Mouse (Mus musculus): ENCODE measurements around the gene Cdk6. TPM values are rescaled to one million over a fixed set of nuclear protein-coding genes. Genes with fewer than 3 reads are reported as not detected.
"Not testable (repeated sequence)": the region's sequence is repeated elsewhere in the genome, so short reads cannot be mapped to it uniquely, and the experiment has no call there.

Gene Cdk6
- total RNA-seq, 2 experiments from 2014 or later, result 39.0 to 43.4 TPM

DNA sequence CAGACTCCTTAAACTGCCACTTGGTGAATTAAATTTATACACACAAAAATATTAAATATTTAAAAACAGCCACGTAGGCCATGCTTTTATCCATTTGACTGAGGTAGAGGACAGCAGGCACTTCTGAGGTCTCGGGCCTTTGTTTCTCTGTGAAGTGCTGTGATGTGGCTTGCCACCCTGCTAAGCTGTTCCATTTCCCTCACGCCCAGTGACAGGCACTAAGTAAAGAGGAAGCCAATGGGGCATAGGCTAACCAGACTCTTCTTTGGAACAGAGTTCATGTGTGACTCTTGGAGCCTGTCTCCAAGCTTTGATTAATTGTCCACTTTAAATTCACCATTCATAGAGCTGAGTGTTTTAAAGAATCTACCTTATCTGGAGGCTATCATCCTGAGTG, 79.5 kb downstream of the Cdk6 start:
- DNase-seq (ENCODE audit: low spot score in 2 of 2), result no peak

DNA sequence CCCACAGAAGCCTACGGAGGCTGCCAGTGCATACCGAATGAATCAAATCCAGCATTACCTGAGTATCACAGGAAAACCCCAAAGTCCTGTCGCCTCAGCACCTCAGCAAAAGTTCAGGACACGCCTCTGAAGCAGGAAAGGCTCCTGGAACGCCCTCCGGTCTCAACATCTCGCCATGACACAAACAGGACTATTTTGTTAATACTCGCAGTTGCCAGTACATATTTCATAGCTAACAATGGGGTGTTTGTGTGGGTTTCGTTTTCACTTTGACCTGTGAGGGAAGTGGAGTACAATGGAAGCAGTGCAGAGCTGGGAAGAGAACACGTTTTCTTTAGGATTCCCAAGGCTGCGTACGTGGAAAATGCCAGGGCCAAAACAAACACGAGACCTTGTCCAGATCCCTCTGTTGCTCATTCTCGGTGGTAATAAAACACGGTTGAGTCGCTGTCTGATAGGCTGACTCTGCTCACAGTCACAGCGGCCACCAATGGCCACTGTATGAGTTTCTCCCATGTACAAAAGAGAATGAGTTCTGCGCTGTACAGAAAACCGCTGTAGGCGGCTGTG, 91.9 kb downstream of the Cdk6 start:
- DNase-seq (ENCODE audit: low spot score in 2 of 2), result not testable (repeated sequence)

DNA sequence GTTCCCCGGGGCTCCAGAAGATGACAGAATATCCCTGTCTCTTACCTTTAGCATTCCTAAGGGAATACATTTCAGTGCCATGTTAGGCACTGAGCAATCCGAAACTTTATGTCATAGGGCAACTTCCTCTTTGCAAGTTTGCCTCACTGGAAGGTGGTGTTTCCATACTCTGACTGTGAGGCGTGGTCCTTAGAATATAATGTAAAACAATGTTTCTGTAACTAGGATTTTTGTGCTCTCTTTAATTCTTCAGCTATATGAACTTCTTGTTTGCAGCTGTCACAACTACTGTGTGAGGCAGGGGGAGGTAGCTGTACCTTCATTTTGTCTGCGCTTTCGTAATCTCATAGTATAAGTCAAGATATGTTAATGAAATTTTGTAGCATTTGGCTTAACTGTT, 92.8 kb downstream of the Cdk6 start:
- DNase-seq (ENCODE audit: low spot score in 2 of 2), result not testable (repeated sequence)

DNA sequence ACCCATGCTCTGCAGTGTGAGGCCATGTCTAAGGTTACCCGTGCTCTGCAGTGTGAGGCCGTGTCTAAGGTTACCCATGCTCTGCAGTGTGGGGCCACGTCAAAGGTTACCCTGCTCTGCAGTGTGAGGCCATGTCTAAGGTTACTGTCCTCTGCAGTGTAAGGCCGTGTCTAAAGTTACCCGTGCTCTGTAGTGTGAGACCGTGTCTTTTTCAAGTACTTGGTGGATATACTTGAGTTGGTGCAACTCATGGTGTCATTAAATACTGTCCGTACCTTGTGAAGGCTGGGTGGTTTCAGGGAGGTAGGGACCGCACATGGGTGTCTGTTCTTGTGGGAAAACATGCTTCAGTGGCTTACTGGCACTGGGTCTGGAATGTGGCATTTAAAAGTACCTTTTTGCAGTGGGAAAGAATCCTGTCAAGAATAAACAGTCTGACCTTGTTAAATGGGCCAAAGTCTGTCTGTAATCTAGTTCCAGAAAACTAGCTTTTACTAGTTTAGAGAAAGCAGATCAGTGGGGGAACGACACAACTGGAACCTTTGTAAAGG, 97.2 kb downstream of the Cdk6 start:
- not testable (repeated sequence) for DNase-seq (ENCODE audit: low spot score in 2 of 2)

DNA sequence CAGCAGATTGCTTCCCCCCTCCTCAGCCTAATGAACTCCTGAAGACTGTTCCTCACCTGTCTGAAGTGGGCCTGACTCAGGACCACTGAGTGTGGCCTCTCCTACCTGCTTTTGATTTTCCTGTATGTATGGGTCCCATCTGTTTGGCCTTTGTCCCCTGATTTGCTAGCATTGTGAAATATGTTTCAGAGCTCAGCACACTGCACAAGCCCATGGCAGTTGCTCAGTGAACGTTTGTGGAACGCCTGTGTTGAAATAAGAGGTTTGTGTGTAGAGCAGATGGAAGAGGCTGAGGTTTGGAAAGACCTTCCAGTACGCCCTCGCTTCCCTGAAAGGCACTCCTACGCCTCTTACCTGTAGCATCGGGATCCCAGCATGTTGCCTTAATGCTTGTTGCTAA, 98.1 kb downstream of the Cdk6 start:
- DNase-seq (ENCODE audit: low spot score in 2 of 2), result not testable (repeated sequence)

DNA sequence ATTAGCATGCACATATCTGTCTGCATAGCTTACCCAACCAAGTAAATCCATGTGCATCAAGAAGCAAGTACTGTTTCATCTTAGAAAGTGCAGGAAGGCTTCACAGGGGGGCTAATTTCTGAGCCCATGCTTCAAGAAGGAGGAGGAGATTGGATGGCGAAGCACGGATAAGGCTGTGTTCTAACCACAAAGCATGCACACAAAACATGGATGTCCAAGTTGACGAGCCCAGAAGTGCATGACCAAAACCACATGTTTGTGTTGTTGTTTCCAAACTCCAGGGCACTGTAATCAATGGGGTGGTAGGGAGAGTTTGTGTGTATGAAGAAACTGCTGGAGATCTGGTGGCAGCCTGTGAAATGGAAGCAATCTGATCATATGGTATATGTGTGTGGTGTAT, 101.2 kb downstream of the Cdk6 start:
- DNase-seq (ENCODE audit: low spot score in 2 of 2), result not testable (repeated sequence)

DNA sequence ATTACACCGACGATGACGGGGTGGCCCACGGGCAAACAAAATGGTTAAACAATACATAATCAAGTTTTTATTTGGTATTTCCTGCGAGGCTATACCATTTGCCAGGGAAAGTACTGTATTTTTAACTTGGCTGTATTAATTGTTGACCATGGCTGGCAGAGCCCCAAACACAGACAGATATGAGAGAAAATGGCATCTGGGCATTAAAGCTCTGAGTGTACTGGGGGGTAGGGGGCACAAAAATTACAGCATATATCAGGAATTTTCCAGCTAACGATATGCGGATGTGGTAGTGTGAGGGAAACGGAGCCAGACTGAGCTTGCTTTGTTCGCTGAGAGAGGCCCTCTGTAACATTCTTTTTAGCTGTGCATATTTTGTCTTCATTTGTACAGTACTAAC, 109.9 kb downstream of the Cdk6 start:
- DNase-seq (ENCODE audit: low spot score in 2 of 2), result not testable (repeated sequence)

DNA sequence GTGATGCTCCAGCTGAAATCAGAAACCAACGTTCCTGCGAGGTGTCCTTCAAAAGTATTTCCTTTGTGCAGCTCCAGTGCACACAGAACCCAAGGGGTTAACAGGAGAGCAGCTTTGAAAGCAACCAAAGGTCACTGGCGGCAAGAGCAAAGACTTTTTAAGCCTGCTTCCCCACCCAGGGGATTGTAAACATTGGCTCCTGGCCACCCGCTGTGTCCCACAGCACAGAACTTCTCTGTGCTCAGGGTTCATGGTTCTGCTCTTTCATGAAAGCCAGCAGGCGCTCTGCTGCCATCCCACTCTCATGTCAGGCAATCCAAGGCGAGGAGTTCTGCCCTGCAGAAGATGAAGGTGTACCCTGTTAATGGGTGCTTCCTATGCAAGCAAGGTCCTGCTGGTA, 112.7 kb downstream of the Cdk6 start:
- not testable (repeated sequence) for DNase-seq (ENCODE audit: low spot score in 2 of 2)

DNA sequence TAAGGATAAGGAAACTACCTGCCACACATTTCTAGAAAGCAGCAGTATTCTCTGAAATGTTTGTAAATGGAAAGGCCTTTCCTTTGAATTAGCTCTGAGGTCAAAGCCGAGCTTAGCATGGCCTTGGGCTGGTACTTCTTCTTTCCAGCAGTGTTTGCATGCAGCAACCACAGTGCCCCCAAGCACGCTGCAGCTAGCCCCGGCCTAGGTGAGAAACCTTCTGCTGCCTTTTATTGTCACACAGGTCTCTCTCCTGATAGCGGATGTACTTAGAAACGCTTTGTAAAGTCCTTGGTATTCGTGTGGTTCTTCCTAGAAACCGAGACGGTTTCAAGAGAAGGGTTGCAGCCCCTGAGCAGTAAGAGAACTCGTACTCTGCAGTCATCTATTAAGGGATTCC, 119.6 kb downstream of the Cdk6 start:
- no peak for DNase-seq (ENCODE audit: low spot score in 2 of 2)

DNA sequence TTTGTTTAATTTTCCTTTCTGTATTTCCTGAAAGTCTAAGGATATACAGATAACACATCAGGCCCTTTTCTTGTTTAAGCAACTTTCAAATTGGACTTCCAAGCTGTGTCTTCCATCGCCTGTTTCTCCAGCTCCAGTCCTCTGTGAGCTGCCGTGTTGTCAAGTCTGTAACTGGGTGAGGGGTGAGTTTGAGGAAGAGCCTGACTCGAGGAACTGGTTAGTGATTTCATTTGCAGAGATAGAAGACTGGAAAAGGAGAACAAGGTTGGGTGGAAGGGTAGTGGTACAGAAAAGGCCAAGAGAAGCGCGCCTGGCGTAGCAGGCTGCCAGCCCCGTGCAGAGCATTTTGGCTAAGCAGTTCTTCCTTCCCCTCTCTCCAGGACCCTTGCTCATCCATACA, 120.1 kb downstream of the Cdk6 start:
- no peak for DNase-seq (ENCODE audit: low spot score in 2 of 2)

DNA sequence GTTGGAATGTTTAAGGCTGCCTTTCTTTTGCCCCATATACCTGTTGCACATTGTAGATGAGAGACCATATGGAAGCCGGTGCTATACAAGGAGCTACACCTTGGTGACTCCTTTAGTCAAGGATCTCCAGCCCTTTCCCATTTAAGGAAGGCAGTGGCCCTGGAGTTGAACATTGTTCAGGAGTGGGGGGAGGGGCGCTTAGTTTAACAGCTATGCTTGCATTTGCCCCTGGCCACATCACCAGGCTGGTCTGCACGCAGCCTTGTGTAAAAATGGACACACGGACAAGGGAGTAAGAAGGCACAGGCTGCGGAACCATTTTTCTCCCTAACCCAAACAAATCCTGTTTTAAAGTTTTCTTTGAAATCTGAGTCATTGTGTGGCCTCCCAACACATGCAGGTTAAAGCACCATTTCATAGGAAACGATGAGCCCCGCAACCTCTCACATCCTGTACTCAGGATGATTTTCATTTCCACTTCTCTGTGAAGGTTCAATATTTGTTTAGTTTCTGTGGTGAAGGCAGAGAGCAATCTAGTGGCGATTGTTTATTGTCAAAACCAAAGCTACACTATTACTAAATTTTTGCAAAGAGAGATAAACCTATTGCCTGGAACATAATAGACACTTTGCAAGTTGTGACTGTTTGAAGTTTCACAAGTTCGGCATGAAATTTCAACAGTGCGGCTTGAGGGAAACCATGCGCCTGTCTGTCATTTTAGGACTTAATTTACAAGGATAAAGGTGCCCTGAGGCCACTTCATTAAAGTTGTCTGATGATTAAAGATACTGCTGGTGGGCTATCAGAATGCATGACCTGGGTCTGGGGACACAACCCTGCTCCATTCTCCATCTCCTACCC, 121.8 kb downstream of the Cdk6 start:
- DNase-seq (ENCODE audit: low spot score in 2 of 2), result no peak

DNA sequence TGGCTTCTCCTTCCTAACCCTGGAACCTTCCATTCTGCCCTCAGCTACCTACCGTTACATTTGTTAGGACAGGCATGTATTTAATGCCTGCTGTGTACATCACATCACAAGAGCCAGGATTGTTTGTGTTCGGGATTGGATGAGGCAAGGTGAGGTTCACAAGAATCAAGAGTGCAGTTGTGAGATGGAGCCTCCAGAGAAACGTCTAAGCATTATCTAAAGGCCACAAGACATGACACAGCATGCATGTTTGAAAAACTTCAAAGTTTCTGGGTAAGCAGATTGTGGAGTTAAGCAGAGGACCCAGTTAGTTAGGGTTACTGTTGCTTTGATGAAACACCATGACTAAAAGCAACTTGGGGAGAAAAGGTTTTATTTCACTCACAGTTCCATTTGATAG, 122.5 kb downstream of the Cdk6 start:
- DNase-seq (ENCODE audit: low spot score in 2 of 2), result no peak

DNA sequence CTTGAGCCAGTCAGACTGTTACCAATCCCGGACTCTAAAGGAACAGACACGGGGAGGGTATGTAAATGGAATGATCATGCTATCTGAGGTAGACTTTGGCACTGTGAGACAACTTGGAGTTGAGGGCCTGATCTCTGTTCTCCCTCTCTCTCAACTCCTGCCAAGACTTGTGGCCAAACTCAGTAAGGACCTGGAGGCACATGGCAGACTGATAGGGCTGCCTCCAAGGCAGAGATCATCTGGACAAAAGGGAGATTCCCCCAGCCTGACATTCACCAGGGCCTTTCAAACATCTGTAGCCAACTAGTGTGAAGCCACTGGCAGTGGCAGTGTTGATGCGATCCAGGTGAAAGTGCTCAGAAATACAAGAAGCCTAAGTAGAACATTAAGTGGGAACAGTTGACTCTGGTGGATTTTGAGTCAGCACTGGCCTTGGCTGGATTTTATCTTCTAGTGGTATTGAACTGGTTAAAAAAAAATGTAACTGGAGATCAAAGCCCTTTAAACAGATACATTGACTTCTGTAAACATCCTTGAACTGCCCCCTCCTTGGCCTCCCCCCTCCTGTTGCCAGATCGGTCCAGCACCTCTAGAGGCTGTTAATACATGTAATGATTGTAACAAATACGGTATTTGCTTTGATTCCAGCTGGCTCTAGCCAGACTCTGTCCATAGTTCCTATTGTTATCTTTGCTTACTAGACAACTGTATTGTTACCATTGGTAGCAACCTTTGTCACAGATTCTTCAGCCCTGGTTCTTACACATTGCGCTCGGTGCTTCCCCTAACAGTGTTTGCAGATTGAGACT, 125.0 kb downstream of the Cdk6 start:
- DNase-seq (ENCODE audit: low spot score in 2 of 2), result no peak

DNA sequence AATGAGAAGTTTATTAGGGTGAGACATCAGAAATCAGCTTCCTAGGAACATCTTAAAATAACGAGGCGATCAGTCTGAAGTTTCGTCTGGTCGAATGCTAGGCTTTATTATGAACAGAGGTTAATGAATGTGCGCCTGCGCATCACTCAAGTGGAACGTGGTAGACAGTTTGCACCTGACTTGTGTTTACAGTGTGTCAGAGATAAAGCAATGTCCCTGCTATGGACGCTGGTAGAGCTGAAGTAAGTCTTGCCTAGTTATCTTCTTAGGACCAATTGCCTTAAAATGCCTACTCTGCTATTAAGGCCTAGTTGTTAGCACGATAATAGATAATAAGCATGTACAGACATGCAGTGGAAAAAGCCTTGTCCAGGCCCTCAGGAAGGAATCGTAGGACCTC, 129.6 kb downstream of the Cdk6 start:
- no peak for DNase-seq (ENCODE audit: low spot score in 2 of 2)

DNA sequence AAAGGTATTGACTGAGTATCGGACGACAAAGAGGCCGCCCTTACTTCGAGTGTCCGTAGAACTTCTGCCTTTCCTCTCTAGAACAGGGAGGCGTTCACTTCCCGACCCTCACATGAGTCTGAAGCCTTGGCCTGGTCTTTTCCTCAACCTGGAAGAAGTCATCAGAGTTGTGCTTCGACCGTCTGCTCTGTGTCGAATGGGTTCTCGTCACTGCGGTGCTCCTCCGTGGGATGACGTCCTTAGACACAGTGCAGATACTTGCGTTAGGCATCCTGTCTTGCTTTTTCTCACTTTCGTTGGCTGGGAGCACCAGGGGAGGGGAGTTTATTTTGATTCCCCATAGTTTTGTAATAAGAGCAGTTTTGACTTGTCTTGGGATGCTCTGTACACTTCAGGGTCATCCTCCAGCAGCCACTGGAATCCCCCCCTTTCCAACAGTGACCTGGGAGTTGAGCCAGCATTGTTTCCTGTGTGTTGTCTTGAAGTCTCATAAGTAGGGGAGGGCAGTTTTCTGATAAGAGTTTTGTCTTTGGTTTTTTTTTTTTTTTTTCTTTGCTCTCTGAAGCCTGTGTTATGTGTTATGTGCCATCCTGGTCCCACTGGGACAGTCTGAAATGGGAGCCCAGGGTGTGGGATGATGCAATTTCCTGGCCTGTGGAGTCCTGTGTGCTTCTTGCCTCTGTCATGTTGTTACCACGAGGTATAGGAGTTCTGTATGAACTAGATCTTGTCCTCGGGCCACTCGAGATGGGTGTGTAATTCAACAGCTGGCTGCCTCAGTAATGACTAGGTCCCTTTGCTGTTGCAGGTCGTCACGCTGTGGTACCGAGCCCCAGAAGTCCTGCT, 131.2 kb downstream of the Cdk6 start:
- DNase-seq (ENCODE audit: low spot score in 2 of 2), result no peak

DNA sequence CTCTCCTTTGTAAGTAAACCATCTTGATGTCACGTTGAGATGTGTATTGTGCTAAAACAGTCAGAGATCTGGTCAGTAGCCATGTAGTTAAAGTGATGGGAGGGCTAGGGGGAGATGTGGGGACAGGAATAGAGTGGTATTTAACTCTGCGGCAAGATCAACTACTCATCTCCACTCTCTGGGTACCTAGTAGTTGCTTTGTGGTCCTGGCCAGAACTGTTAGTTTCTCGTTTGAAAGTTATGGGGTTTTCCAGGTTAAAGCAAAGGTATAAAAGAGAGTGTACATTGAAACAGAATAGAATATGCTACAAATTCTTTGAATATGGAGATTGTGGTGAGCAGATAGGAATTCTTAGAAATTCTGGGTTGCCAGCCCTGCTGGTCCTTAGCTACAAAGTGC, 136.4 kb downstream of the Cdk6 start:
- no peak for DNase-seq (ENCODE audit: low spot score in 2 of 2)

DNA sequence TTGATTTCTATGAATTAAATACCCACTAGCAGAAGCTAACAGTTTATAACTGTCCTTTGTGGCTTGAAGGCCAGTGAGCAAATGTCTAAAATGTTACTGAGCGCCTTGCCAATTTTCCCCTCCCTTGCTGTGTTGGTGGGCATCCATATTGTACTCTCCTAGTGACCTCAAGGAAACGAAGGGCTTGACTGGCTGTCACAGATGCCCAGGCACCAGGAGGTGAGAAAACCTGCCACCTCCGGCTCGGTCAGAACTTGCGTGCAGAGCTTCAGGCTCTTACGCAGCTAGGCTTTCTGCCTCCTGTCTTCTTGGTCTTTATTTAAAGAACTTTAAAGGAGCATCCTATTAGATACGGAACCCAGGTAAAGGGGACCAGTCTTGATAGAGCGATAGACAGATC, 136.9 kb downstream of the Cdk6 start:
- DNase-seq (ENCODE audit: low spot score in 2 of 2), result no peak

DNA sequence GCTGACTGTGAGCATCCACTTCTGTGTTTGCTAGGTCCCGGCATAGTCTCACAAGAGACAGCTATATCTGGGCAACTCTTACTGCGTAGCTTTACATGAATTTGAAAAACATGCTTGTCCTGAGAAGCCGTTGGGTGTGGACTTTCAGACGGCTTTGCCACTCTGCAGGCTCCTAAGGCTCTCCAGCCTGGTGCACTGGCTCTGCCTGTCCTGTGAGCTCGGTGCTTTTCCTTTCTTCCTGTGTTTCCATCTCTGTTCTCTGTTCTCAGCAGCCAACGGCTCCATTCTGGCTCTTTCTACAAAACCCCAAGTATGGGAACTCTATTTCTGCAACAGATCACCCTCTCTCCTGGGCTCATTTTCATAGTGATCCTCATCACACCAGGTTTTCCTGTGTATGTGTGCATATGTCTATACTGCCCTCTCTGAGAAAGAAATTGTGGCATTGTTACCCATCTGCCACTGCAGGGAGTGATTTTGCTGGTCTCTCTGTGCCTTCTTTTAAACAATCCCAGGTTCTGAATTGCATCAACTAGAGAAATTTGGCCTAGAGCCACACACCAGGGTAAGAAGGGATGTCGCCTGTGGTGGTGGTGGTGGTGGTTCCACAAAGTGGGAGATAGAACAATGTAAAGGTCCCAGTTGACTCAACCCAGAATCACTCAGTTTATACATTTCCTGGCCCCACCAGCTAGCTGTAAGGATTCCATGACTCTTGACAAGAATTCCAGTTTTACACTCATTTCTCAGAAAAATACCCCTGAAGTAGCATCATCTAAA, 137.9 kb downstream of the Cdk6 start:
- no peak for DNase-seq (ENCODE audit: low spot score in 2 of 2)

DNA sequence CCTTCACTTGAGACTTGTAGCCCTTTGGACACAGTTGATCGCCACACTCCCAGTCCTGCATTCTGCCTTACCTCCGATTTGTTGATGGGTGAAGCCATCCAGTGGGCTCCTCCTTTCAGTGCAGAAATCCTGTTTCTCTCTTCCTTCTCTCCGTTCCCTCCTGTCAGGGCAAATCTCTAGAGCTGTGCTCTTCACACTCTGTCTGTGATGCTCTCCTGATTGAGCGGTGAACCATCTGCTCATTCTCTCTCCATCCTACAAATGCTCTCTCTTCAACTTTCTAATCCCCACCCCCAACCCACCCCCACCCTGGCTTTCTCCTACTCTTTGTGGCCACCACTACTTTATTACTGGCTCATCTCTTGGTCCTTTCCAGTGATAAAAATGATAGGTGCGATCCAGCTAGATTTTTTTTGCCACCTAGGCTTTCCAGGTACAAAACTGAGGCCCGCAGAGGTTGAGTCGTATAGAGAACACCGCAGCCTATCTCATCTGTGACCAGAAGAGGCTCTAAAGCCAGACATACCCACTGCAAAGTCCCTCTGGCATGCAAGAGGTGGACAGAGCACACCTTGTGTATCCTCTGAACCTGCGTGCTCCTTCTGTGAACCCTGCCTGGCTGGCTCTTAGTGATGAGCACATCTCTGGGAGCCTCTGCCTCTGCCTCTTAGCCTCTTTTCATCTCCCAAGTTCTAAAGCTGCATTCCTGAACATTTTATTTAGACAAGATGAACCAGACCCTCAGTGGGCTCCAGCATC, 139.5 kb downstream of the Cdk6 start:
- DNase-seq (ENCODE audit: low spot score in 2 of 2), result no peak

Measured in adrenal gland, postnatal 4 days (tissue).